Mouse (Mus musculus) lung, embryonic 16.5 days (tissue): ENCODE measurements around the gene Suclg1. TPM values are rescaled to one million over a fixed set of nuclear protein-coding genes. Genes with fewer than 3 reads are reported as not detected.

Experiments
- polyA plus RNA-seq: library from polyadenylated mRNA; unstranded; fragments of >200 nt; fragmentation: Nextera tagmentation; extraction: Ambion mirVana; gene quantifications from 2 replicates; pipeline ENCODE4 v1.2.1, GENCODE M21; 2015

Suclg1 gene
- polyA plus RNA-seq, 1 experiment from 2014 or later, result 151 TPM

Other genes starting within 250 kb of the Suclg1 start
- 0.54 and 0.78 TPM in 2 replicates for gene Dnah6, start 26.7 kb upstream of the Suclg1 start, polyA plus RNA-seq
- gene 4931417E11Rik, start 221.3 kb downstream of the Suclg1 start, polyA plus RNA-seq, result not detected in 2 replicates